Comparison of ENCODE assay signal across 9 mouse cellular contexts in the genomic region with DNA sequence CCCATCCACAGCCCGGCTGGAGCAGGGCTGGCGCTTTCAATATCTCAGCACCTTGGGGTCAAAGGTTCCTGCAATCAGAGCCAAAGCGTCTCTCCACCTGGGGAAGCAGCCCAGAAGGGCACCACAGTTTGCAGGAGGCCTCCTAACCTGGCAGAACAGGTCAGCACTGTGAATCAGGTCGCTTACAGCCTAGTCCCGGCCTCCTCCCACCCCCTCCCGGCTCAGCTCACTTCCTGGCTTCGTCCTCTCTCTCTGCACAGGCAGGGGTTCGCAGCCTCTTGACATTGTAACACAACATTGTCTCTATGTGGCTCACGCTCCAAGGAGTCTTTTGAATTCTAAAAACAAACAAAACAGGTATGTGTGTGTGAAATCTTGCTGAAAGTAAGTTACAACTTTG. TPM values are rescaled to one million over a fixed set of nuclear protein-coding genes. Genes with fewer than 3 reads are reported as not detected.
DNase-seq lines count a peak whose midpoint lies in the region; ATAC-seq lines count a peak whose summit lies in the region.
"Had no signal": no experiment of that assay in that cellular context is flagged by ENCODE, and none has a peak within 500 bp of the region (broad histone marks: within the 10 kb centered on the region; RNA-seq: fewer than 3 reads in every experiment).

No protein-coding gene starts in this region.

- H3K36me3 ChIP-seq in liver, embryonic 13.5 days: no peaks in the 10 kb centered on the region
- H3K36me3 ChIP-seq in liver, embryonic 11.5 days (ENCODE audit: control insufficient read depth, insufficient read depth, low read length): no peaks in the 10 kb centered on the region
- peaks cover 97% of the 10 kb centered on the region for H3K36me3 ChIP-seq in forebrain, embryonic 10.5 days (replicated peaks)
- H3K36me3 ChIP-seq in kidney, embryonic 14.5 days (ENCODE audit: control insufficient read depth, insufficient read depth, low read length): peaks cover 12% of the 10 kb centered on the region; the same call in 1 of the 2 replicates
- 0 out of 2 replicates have a peak, but pooled peaks cover 3% of the 10 kb centered on the region for H3K36me3 ChIP-seq in neural tube, embryonic 15.5 days

- H3K4me3 ChIP-seq in liver, embryonic 13.5 days (replicated peaks): no peak overlapping the region
- H3K4me3 ChIP-seq in liver, embryonic 11.5 days (ENCODE audit: low read depth, low read length): no peak overlapping the region
- no peak overlapping the region for H3K4me3 ChIP-seq in forebrain, embryonic 10.5 days
- H3K4me3 ChIP-seq in kidney, embryonic 14.5 days (ENCODE audit: low read length): no peak overlapping the region
- no peak overlapping the region for H3K4me3 ChIP-seq in neural tube, embryonic 15.5 days (replicated peaks)
- H3K4me3 ChIP-seq: heart, adult 2 months had no signal

- 48% methylated on average over 9 of the region's 9 CpGs for whole genome bisulfite sequencing in liver, embryonic 13.5 days (ENCODE audit: insufficient replicate concordance)
- 44% methylated on average over 9 of the region's 9 CpGs for WGBS in liver, embryonic 11.5 days
- WGBS in forebrain, embryonic 10.5 days: 30% methylated on average over 9 of the region's 9 CpGs
- WGBS in kidney, embryonic 14.5 days: 25% methylated on average over 9 of the region's 9 CpGs
- 43% methylated on average over 9 of the region's 9 CpGs for WGBS in neural tube, embryonic 15.5 days

- no peaks in the 10 kb centered on the region for H3K9me3 ChIP-seq in liver, embryonic 13.5 days (replicated peaks)
- H3K9me3 ChIP-seq in liver, embryonic 11.5 days (ENCODE audit: control insufficient read depth, low read length): no peaks in the 10 kb centered on the region
- no peaks in the 10 kb centered on the region for H3K9me3 ChIP-seq in forebrain, embryonic 10.5 days
- H3K9me3 ChIP-seq in kidney, embryonic 14.5 days (ENCODE audit: control insufficient read depth, low read length): no peaks in the 10 kb centered on the region
- H3K9me3 ChIP-seq in neural tube, embryonic 15.5 days (replicated peaks): no peaks in the 10 kb centered on the region

- H3K4me2 ChIP-seq in liver, embryonic 13.5 days: no peak overlapping the region
- H3K4me2 ChIP-seq in liver, embryonic 11.5 days: no peak overlapping the region
- no peak overlapping the region for H3K4me2 ChIP-seq in kidney, embryonic 14.5 days (replicated peaks; ENCODE audit: low read depth, low read length)
- H3K4me2 ChIP-seq in neural tube, embryonic 15.5 days: no peak overlapping the region

- peaks cover 12% of the 10 kb centered on the region for H3K4me1 ChIP-seq in liver, embryonic 13.5 days (replicated peaks)
- peaks cover 17% of the 10 kb centered on the region; the same call in 1 of the 2 replicates for H3K4me1 ChIP-seq in liver, embryonic 11.5 days (replicated peaks; ENCODE audit: control insufficient read depth, insufficient read depth, low read length)
- H3K4me1 ChIP-seq in forebrain, embryonic 10.5 days: peaks cover 74% of the 10 kb centered on the region
- H3K4me1 ChIP-seq in kidney, embryonic 14.5 days (ENCODE audit: control insufficient read depth, insufficient read depth, low read length): peaks cover 20% of the 10 kb centered on the region; the same call in 1 of the 2 replicates
- H3K4me1 ChIP-seq in neural tube, embryonic 15.5 days: peaks cover 74% of the 10 kb centered on the region

- H3K27ac ChIP-seq in liver, embryonic 13.5 days: no peak overlapping the region
- no peak overlapping the region; the same call in 1 of the 2 replicates for H3K27ac ChIP-seq in liver, embryonic 11.5 days (ENCODE audit: low read depth, low read length)
- peak overlapping the region; percentile 68 for H3K27ac ChIP-seq in forebrain, embryonic 10.5 days
- peak overlapping the region; percentile 65; the same call in 1 of the 2 replicates for H3K27ac ChIP-seq in kidney, embryonic 14.5 days (ENCODE audit: low read depth, low read length)
- H3K27ac ChIP-seq in neural tube, embryonic 15.5 days (replicated peaks): peak overlapping the region; percentile 77
- H3K27ac ChIP-seq: heart, adult 2 months had no signal

- H3K9ac ChIP-seq in liver, embryonic 13.5 days: no peak overlapping the region
- H3K9ac ChIP-seq in liver, embryonic 11.5 days (ENCODE audit: low read depth, low read length): no peak overlapping the region
- no peak overlapping the region for H3K9ac ChIP-seq in kidney, embryonic 14.5 days (ENCODE audit: low read depth, low read length)
- no peak overlapping the region for H3K9ac ChIP-seq in neural tube, embryonic 15.5 days (replicated peaks)

- no peaks in the 10 kb centered on the region for H3K27me3 ChIP-seq in liver, embryonic 13.5 days
- H3K27me3 ChIP-seq in liver, embryonic 11.5 days (replicated peaks; ENCODE audit: control insufficient read depth, insufficient read depth, low read length): no peaks in the 10 kb centered on the region
- H3K27me3 ChIP-seq in forebrain, embryonic 10.5 days (ENCODE audit: poor library complexity, severe bottlenecking): no peaks in the 10 kb centered on the region
- H3K27me3 ChIP-seq in kidney, embryonic 14.5 days (ENCODE audit: control insufficient read depth, insufficient read depth, low read length): no peaks in the 10 kb centered on the region
- no peaks in the 10 kb centered on the region for H3K27me3 ChIP-seq in neural tube, embryonic 15.5 days (replicated peaks)

- DNase-seq in liver, embryonic 13.5 days: no peak
- DNase-seq in liver, embryonic 11.5 days (ENCODE audit: low spot score): no peak
- DNase-seq in forebrain, embryonic 10.5 days (ENCODE audit: extremely low spot score, low spot score): no peak
- no peak for DNase-seq in right cerebral cortex, postnatal 14 days
- no peak for DNase-seq in ovary, postnatal 14 days (ENCODE audit: low spot score)
- no peak for DNase-seq in frontal cortex, adult 2 months (ENCODE audit: extremely low spot score in 1 of 2, low spot score in 1 of 2)

- ATAC-seq in liver, embryonic 13.5 days (ENCODE audit: low read depth): 0 out of 2 replicates have a peak, but pooled peaks have one; percentile 19
- no peak for ATAC-seq in liver, embryonic 11.5 days (replicated peaks; ENCODE audit: low FRiP score)
- no peak for ATAC-seq in kidney, embryonic 14.5 days (ENCODE audit: low FRiP score, low TSS enrichment)
- no peak for ATAC-seq in neural tube, embryonic 15.5 days (ENCODE audit: low FRiP score)

RNA-seq across cellular contexts. Expression of gene Src, which starts 15.8 kb away (rescaled TPM):
- 2.0 TPM in 2 replicates for polyA plus RNA-seq in liver, embryonic 13.5 days (2015; fragmentation: Nextera tagmentation; extraction: Ambion mirVana)
- polyA plus RNA-seq in liver, embryonic 11.5 days (2014; fragmentation: Nextera tagmentation; extraction: Ambion mirVana): 4.4 and 4.8 TPM in 2 replicates
- polyA plus RNA-seq in forebrain, embryonic 10.5 days (2016; fragmentation: Nextera tagmentation; extraction: Ambion mirVana): 19.2 and 19.6 TPM in 2 replicates
- polyA plus RNA-seq in kidney, embryonic 14.5 days (2014; fragmentation: Nextera tagmentation; extraction: Ambion mirVana): 13.5 and 17.5 TPM in 2 replicates
- polyA plus RNA-seq in neural tube, embryonic 15.5 days (2015; fragmentation: Nextera tagmentation; extraction: Ambion mirVana): 25.4 and 33.0 TPM in 2 replicates
- polyA plus RNA-seq in frontal cortex, adult 2 months (2012; rRNA removed): 82.0 and 91.2 TPM in 2 replicates

Comparison
In these comparisons a context has a peak if more than half of its experiments do, and no peak if none do; other contexts are left out.
1. H3K27ac ChIP-seq: peak in forebrain, embryonic 10.5 days (single experiment), kidney, embryonic 14.5 days (single experiment) and neural tube, embryonic 15.5 days (single experiment); none in liver, embryonic 13.5 days (single experiment) and liver, embryonic 11.5 days (single experiment).